Mouse (Mus musculus) small intestine, adult 2 months (tissue): ENCODE data around the gene Pbx2.

Experiments
- CTCF ChIP-seq: fragments of 200-500 bp; IDR thresholded peaks from 2 replicates; pipeline ENCODE4 v1.5.1; 2012; ENCODE audit warnings: low read depth, mild to moderate bottlenecking, control low read depth, inconsistent platforms, low read length, moderate library complexity, mixed read lengths; ENCODE audit not compliant: insufficient replicate concordance, insufficient read length; ENCODE audit errors: extremely low read depth
- POLR2A ChIP-seq: fragments of 200-500 bp; IDR thresholded peaks from 2 replicates; pipeline ENCODE4 v1.6.1; 2012; ENCODE audit warnings: low read depth, mild to moderate bottlenecking, control low read depth, inconsistent platforms, low read length, moderate library complexity

DNA sequence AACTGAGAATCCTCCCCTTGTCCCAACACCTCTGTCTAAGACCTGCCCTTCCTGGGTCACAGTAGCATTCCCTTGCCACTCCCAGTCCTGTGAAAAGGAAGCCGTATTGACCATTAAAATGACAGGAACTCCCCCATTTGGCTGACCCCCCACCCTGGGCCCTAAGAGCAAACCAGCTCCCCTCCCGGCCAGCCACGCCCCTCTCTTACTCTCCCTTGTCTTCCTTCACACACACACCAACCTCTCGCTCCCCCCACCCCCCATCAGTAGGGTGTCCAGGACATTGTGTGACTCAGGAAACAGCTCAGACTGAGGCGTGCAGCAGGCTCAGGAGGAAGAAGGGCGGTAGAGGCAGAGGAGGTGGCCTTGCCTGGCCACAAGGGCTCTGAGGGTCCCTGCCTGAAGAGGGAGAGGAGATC lies 27.1 kb upstream of the Pbx2 start, which contains the start of gene Notch4:
- no peak for TF ChIP-seq POLR2A
- no peak for TF ChIP-seq CTCF
